Mouse (Mus musculus) forebrain, postnatal 0 days (tissue): ENCODE results near the gene Top2b. TPM values are rescaled to one million over a fixed set of nuclear protein-coding genes. Genes with fewer than 3 reads are reported as not detected.
A peak's percentile ranks its signal among the peaks of the same experiment; 100 is the strongest.

ENCODE experiments used
- ATAC-seq: fragments of 200-750 bp; cut with Nextera tagmentation; 2 replicates; pipeline ENCODE4 v1.8.0; 2017; ENCODE audit warnings: mild to moderate bottlenecking, moderate library complexity
- DNase-seq: peaks from one replicate; pipeline ENCODE4 v3.0.0-alpha.2; 2015
- H3K27ac ChIP-seq: fragments of 300-500 bp; sonication (generic); 2 replicates; pipeline ENCODE4 v1.5.1; 2014; ENCODE audit warnings: low read depth, mild to moderate bottlenecking, antibody characterized with exemption, low read length, moderate library complexity, mixed read lengths
- H3K27me3 ChIP-seq: fragments of 300-500 bp; sonication (generic); 2 replicates; pipeline ENCODE4 v1.6.1; 2014; ENCODE audit warnings: mild to moderate bottlenecking, low read length, mixed read lengths; ENCODE audit not compliant: insufficient read depth
- H3K36me3 ChIP-seq: fragments of 300-500 bp; sonication (generic); 2 replicates; pipeline ENCODE4 v1.6.1; 2014; ENCODE audit warnings: mild to moderate bottlenecking, moderate library complexity; ENCODE audit not compliant: insufficient read depth
- H3K4me1 ChIP-seq: fragments of 300-500 bp; sonication (generic); 2 replicates; pipeline ENCODE4 v1.6.1; 2014; ENCODE audit warnings: antibody characterized with exemption; ENCODE audit not compliant: insufficient read depth
- H3K4me2 ChIP-seq: fragments of 300-500 bp; sonication (generic); 2 replicates; pipeline ENCODE4 v1.6.1; 2014; ENCODE audit warnings: low read depth, mild to moderate bottlenecking, moderate library complexity
- H3K4me3 ChIP-seq: fragments of 300-500 bp; sonication (generic); 2 replicates; pipeline ENCODE4 v1.5.1; 2014; ENCODE audit warnings: low read depth, low read length, mixed read lengths
- H3K9ac ChIP-seq: fragments of 300-500 bp; sonication (generic); 2 replicates; pipeline ENCODE4 v1.6.1; 2014; ENCODE audit warnings: mild to moderate bottlenecking
- H3K9me3 ChIP-seq: fragments of 300-500 bp; sonication (generic); 2 replicates; pipeline ENCODE4 v1.6.1; 2016; ENCODE audit warnings: low read length
- CTCF ChIP-seq: sonication (generic); IDR thresholded peaks from 2 replicates; pipeline ENCODE4 v1.5.1; 2016; ENCODE audit warnings: antibody characterized with exemption, control low read depth, low read depth
- WGBS: fragments of 180-500 bp; shearing (Covaris S2); extraction: QIAGEN DNeasy Blood & Tissue Kit; methylation state at CpG from one replicate; pipeline ENCODE4 v1.1.7; 2014; 5-methylcytosine and 5-hydroxymethylcytosine counted together
- polyA plus RNA-seq: library from polyadenylated mRNA; unstranded; fragments of >200 nt; fragmentation: Nextera tagmentation; extraction: Ambion mirVana; gene quantifications from 2 replicates; pipeline ENCODE4 v1.2.1, GENCODE M21; 2015
- total RNA-seq: library from RNA; depleted of rRNA; stranded (reverse); fragments of >200 nt; gene quantifications from 2 replicates; pipeline ENCODE4 v1.2.3, GENCODE M21; 2014

Gene Top2b
- total and polyA plus RNA-seq, 2 experiments from 2014 or later = 52.8 to 198 TPM

GRCm38 (mm10) chr14:16329756-16330155, 35.2 kb upstream of the Top2b start:
- no peak overlapping the region for H3K27ac ChIP-seq
- no peak overlapping the region for H3K4me3 ChIP-seq
- no peak overlapping the region for H3K4me2 ChIP-seq
- DNase-seq (no peak), ATAC-seq (no peak)
- no peak overlapping the region for H3K9ac ChIP-seq
- TF ChIP-seq CTCF = no peak
- no peaks in the 10 kb centered on the region for H3K27me3 ChIP-seq
- H3K4me1 ChIP-seq = no peaks in the 10 kb centered on the region
- H3K36me3 ChIP-seq = no peaks in the 10 kb centered on the region
- H3K9me3 ChIP-seq = no peaks in the 10 kb centered on the region
- 71% methylated on average over 3 of the region's 3 CpGs for WGBS

GRCm38 (mm10) chr14:16334260-16334659, 30.7 kb upstream of the Top2b start:
- no peaks in the 10 kb centered on the region for H3K36me3 ChIP-seq
- peak; percentile 66 for DNase-seq
- H3K9ac ChIP-seq = no peak overlapping the region
- H3K27ac ChIP-seq = no peak overlapping the region
- no peak overlapping the region for H3K4me2 ChIP-seq
- no peak for TF ChIP-seq CTCF
- H3K4me1 ChIP-seq = no peaks in the 10 kb centered on the region
- H3K27me3 ChIP-seq = no peaks in the 10 kb centered on the region
- no peak overlapping the region for H3K4me3 ChIP-seq
- WGBS = 80% methylated on average over 3 of the region's 3 CpGs
- peak; percentile 53; the same call in 1 of the 2 replicates for ATAC-seq
- no peaks in the 10 kb centered on the region for H3K9me3 ChIP-seq

GRCm38 (mm10) chr14:16335835-16336417, 29.1 kb upstream of the Top2b start:
- no peak overlapping the region for H3K9ac ChIP-seq
- H3K4me3 ChIP-seq = no peak overlapping the region
- no peaks in the 10 kb centered on the region for H3K36me3 ChIP-seq
- no peaks in the 10 kb centered on the region for H3K4me1 ChIP-seq
- no peak overlapping the region for H3K4me2 ChIP-seq
- TF ChIP-seq CTCF = no peak
- WGBS = 77% methylated on average over 3 of the region's 3 CpGs
- H3K27me3 ChIP-seq = no peaks in the 10 kb centered on the region
- no peak for DNase-seq
- H3K9me3 ChIP-seq = no peaks in the 10 kb centered on the region
- H3K27ac ChIP-seq = no peak overlapping the region
- ATAC-seq = no peak

GRCm38 (mm10) chr14:16347505-16347904, 17.5 kb upstream of the Top2b start:
- no peak overlapping the region for H3K4me3 ChIP-seq
- H3K9ac ChIP-seq = no peak overlapping the region
- ATAC-seq (peak; percentile 42; the same call in 1 of the 2 replicates), DNase-seq (no peak)
- no peak overlapping the region for H3K27ac ChIP-seq
- H3K36me3 ChIP-seq = no peaks in the 10 kb centered on the region
- no peak overlapping the region for H3K4me2 ChIP-seq
- H3K9me3 ChIP-seq = no peaks in the 10 kb centered on the region
- H3K4me1 ChIP-seq = no peaks in the 10 kb centered on the region
- no peaks in the 10 kb centered on the region for H3K27me3 ChIP-seq
- TF ChIP-seq CTCF = no peak
- 72% methylated on average over 9 of the region's 9 CpGs for WGBS

- ATAC-seq (no peak), DNase-seq (no peak)
- WGBS = 67% methylated on average over 1 of the region's 1 CpGs
Observed at GRCm38 (mm10) chr14:16359704-16360103, 5.3 kb upstream of the Top2b start.

GRCm38 (mm10) chr14:16364161-16364831, 683 bp upstream of the Top2b start:
- peak; percentile 49 for ATAC-seq
- WGBS = under 1% methylated on average over 22 of the region's 32 CpGs
- peak; percentile 69 for DNase-seq
- Histone ChIP-seq H3K4me1 (peaks cover 11% of the 10 kb centered on the region; the same call in 1 of the 2 replicates), H3K4me3 (peak overlapping the region; percentile 82), H3K27ac (peak overlapping the region; percentile 98), H3K4me2 (peak overlapping the region; percentile 82), H3K27me3 (no peaks in the 10 kb centered on the region), H3K36me3 (no peaks in the 10 kb centered on the region), H3K9ac (peak overlapping the region; percentile 99), H3K9me3 (no peaks in the 10 kb centered on the region)
- no peak for TF ChIP-seq CTCF

More at GRCm38 (mm10) chr14:16359704-16360103, 5.3 kb upstream of the Top2b start:
- no peak overlapping the region for H3K4me2 ChIP-seq
- no peaks in the 10 kb centered on the region for H3K9me3 ChIP-seq
- H3K36me3 ChIP-seq = no peaks in the 10 kb centered on the region
- TF ChIP-seq CTCF = no peak
- no peaks in the 10 kb centered on the region for H3K4me1 ChIP-seq
- H3K27ac ChIP-seq = no peak overlapping the region
- H3K4me3 ChIP-seq = no peak overlapping the region
- H3K27me3 ChIP-seq = no peaks in the 10 kb centered on the region
- no peak overlapping the region for H3K9ac ChIP-seq
